Mouse (Mus musculus) intestine, embryonic 14.5 days (tissue): ENCODE data around the gene Furin. TPM values are rescaled to one million over a fixed set of nuclear protein-coding genes. Genes with fewer than 3 reads are reported as not detected.

Experiments used
- ATAC-seq: fragments of 200-750 bp; cut with Nextera tagmentation; replicated peaks from 2 replicates; pipeline ENCODE4 v1.8.0; 2017; ENCODE audit warnings: low read depth, moderate number of reproducible peaks, moderate TSS enrichment, moderate library complexity; ENCODE audit not compliant: low FRiP score, low TSS enrichment
- DNase-seq: peaks from one replicate; pipeline ENCODE4 v3.0.0-alpha.2; 2018; ENCODE audit warnings: low spot score
- H3K27ac ChIP-seq: fragments of 300-500 bp; sonication (generic); 2 replicates; pipeline ENCODE4 v1.5.1; 2014; ENCODE audit warnings: low read depth, mild to moderate bottlenecking, control low read depth
- H3K27me3 ChIP-seq: fragments of 300-500 bp; sonication (generic); replicated peaks from 2 replicates; pipeline ENCODE4 v1.6.1; 2014; ENCODE audit warnings: low read length, control low read depth; ENCODE audit not compliant: control insufficient read depth, insufficient read depth
- H3K36me3 ChIP-seq: fragments of 300-500 bp; sonication (generic); 2 replicates; pipeline ENCODE4 v1.6.1; 2014; ENCODE audit warnings: low read length, control low read depth; ENCODE audit not compliant: control insufficient read depth, insufficient read depth
- H3K4me1 ChIP-seq: fragments of 300-500 bp; sonication (generic); replicated peaks from 2 replicates; pipeline ENCODE4 v1.6.1; 2014; ENCODE audit warnings: low read length, control low read depth, mixed read lengths; ENCODE audit not compliant: control insufficient read depth, insufficient read depth
- H3K4me2 ChIP-seq: fragments of 300-500 bp; sonication (generic); 2 replicates; pipeline ENCODE4 v1.6.1; 2014; ENCODE audit warnings: low read length
- H3K4me3 ChIP-seq: fragments of 300-500 bp; sonication (generic); 2 replicates; pipeline ENCODE4 v1.5.1; 2014; ENCODE audit warnings: low read depth, low read length, control low read depth, mixed read lengths
- H3K9ac ChIP-seq: fragments of 300-500 bp; sonication (generic); 2 replicates; pipeline ENCODE4 v1.6.1; 2014; ENCODE audit warnings: mild to moderate bottlenecking, low read length
- H3K9me3 ChIP-seq: fragments of 300-500 bp; sonication (generic); 2 replicates; pipeline ENCODE4 v1.6.1; 2016; ENCODE audit warnings: low read length, control low read depth; ENCODE audit not compliant: control insufficient read depth
- WGBS: fragments of 180-500 bp; shearing (Covaris S2); extraction: QIAGEN DNeasy Blood & Tissue Kit; methylation state at CpG from one replicate; pipeline ENCODE4 v1.1.7; 2014; 5-methylcytosine and 5-hydroxymethylcytosine counted together
- polyA plus RNA-seq: library from polyadenylated mRNA; unstranded; fragments of >200 nt; fragmentation: Nextera tagmentation; extraction: Ambion mirVana; gene quantifications from 2 replicates; pipeline ENCODE4 v1.2.1, GENCODE M21; 2014

Furin gene
- polyA plus RNA-seq, 1 experiment from 2014 or later, result 10.3 TPM

- peaks cover 34% of the 10 kb centered on the region for H3K36me3 ChIP-seq
- DNase-seq (no peak), ATAC-seq (no peak)
- H3K9me3 ChIP-seq, result no peaks in the 10 kb centered on the region
- H3K27ac ChIP-seq, result 0 out of 2 replicates have a peak overlapping the region, but pooled peaks have one; percentile 12
- H3K9ac ChIP-seq, result no peak overlapping the region
- H3K4me2 ChIP-seq, result peak overlapping the region; percentile 71
- H3K4me1 ChIP-seq, result peaks cover 12% of the 10 kb centered on the region
- 68% methylated on average over 5 of the region's 5 CpGs for WGBS
- H3K4me3 ChIP-seq, result peak overlapping the region; percentile 89
- H3K27me3 ChIP-seq, result no peaks in the 10 kb centered on the region
Observed at GRCm38 (mm10) chr7:80369461-80369860, 35.8 kb downstream of the Furin start.

GRCm38 (mm10) chr7:80368635-80369421 lies 36.4 kb downstream of the Furin start:
- peak overlapping the region; percentile 12; the same call in 1 of the 2 replicates for H3K27ac ChIP-seq
- no peaks in the 10 kb centered on the region for H3K27me3 ChIP-seq
- no peak overlapping the region for H3K9ac ChIP-seq
- 60% methylated on average over 20 of the region's 20 CpGs for WGBS
- ATAC-seq (no peak), DNase-seq (no peak)
- H3K36me3 ChIP-seq, result peaks cover 40% of the 10 kb centered on the region
- no peak overlapping the region for H3K4me3 ChIP-seq
- H3K4me1 ChIP-seq, result peaks cover 12% of the 10 kb centered on the region
- no peaks in the 10 kb centered on the region for H3K9me3 ChIP-seq
- H3K4me2 ChIP-seq, result peak overlapping the region; percentile 71

GRCm38 (mm10) chr7:80368009-80368408 lies 37.2 kb downstream of the Furin start:
- Histone ChIP-seq H3K36me3 (peaks cover 48% of the 10 kb centered on the region), H3K27ac (no peak overlapping the region), H3K4me1 (peaks cover 12% of the 10 kb centered on the region), H3K4me3 (no peak overlapping the region), H3K9me3 (no peaks in the 10 kb centered on the region), H3K27me3 (no peaks in the 10 kb centered on the region), H3K9ac (no peak overlapping the region), H3K4me2 (no peak overlapping the region)
- ATAC-seq (no peak), DNase-seq (no peak)
- 86% methylated on average over 9 of the region's 9 CpGs for WGBS

- H3K4me3 ChIP-seq, result no peak overlapping the region
- ATAC-seq, result no peak
- no peak overlapping the region for H3K9ac ChIP-seq
- H3K27ac ChIP-seq, result no peak overlapping the region
- no peaks in the 10 kb centered on the region for H3K9me3 ChIP-seq
- no peaks in the 10 kb centered on the region for H3K27me3 ChIP-seq
- DNase-seq, result no peak
- H3K4me2 ChIP-seq, result no peak overlapping the region
- WGBS, result 97% methylated on average over 7 of the region's 7 CpGs
- H3K36me3 ChIP-seq, result peaks cover 56% of the 10 kb centered on the region
- peaks cover 12% of the 10 kb centered on the region for H3K4me1 ChIP-seq
Observed at GRCm38 (mm10) chr7:80367232-80367631, 38.0 kb downstream of the Furin start.

GRCm38 (mm10) chr7:80365759-80366158 lies 39.5 kb downstream of the Furin start:
- Histone ChIP-seq H3K4me1 (peaks cover 9% of the 10 kb centered on the region), H3K27ac (no peak overlapping the region), H3K4me3 (no peak overlapping the region), H3K36me3 (peaks cover 70% of the 10 kb centered on the region), H3K9ac (no peak overlapping the region), H3K9me3 (no peaks in the 10 kb centered on the region), H3K4me2 (no peak overlapping the region), H3K27me3 (no peaks in the 10 kb centered on the region)
- no peak for ATAC-seq
- no peak for DNase-seq
- 84% methylated on average over 2 of the region's 2 CpGs for WGBS

- WGBS, result 59% methylated on average over 3 of the region's 3 CpGs
- H3K4me3 ChIP-seq, result no peak overlapping the region
- no peak overlapping the region for H3K4me2 ChIP-seq
- H3K9me3 ChIP-seq, result no peaks in the 10 kb centered on the region
- H3K27ac ChIP-seq, result no peak overlapping the region
- no peaks in the 10 kb centered on the region for H3K4me1 ChIP-seq
- H3K36me3 ChIP-seq, result peaks cover 92% of the 10 kb centered on the region
- DNase-seq, result no peak
- ATAC-seq, result no peak
- H3K27me3 ChIP-seq, result no peaks in the 10 kb centered on the region
- no peak overlapping the region for H3K9ac ChIP-seq
Observed at GRCm38 (mm10) chr7:80360435-80360834, 44.8 kb downstream of the Furin start.

GRCm38 (mm10) chr7:80358039-80358438 lies 47.2 kb downstream of the Furin start:
- no peaks in the 10 kb centered on the region for H3K27me3 ChIP-seq
- no peak overlapping the region for H3K9ac ChIP-seq
- H3K4me1 ChIP-seq, result no peaks in the 10 kb centered on the region
- no peaks in the 10 kb centered on the region for H3K9me3 ChIP-seq
- DNase-seq (no peak), ATAC-seq (no peak)
- H3K4me2 ChIP-seq, result no peak overlapping the region
- no peak overlapping the region for H3K4me3 ChIP-seq
- no peak overlapping the region for H3K27ac ChIP-seq
- peaks cover 90% of the 10 kb centered on the region for H3K36me3 ChIP-seq
- 76% methylated on average over 4 of the region's 4 CpGs for WGBS

- Histone ChIP-seq H3K27me3 (no peaks in the 10 kb centered on the region), H3K9me3 (no peaks in the 10 kb centered on the region), H3K9ac (no peak overlapping the region), H3K4me2 (no peak overlapping the region), H3K36me3 (peaks cover 90% of the 10 kb centered on the region), H3K4me3 (no peak overlapping the region), H3K4me1 (no peaks in the 10 kb centered on the region), H3K27ac (no peak overlapping the region)
- ATAC-seq (no peak), DNase-seq (no peak)
- 71% methylated on average over 8 of the region's 8 CpGs for WGBS
Observed at GRCm38 (mm10) chr7:80357156-80357555, 48.1 kb downstream of the Furin start.

GRCm38 (mm10) chr7:80356351-80356750 lies 48.9 kb downstream of the Furin start:
- H3K4me1 ChIP-seq, result no peaks in the 10 kb centered on the region
- H3K4me2 ChIP-seq, result no peak overlapping the region
- ATAC-seq (no peak), DNase-seq (no peak)
- WGBS, result 87% methylated on average over 13 of the region's 13 CpGs
- no peaks in the 10 kb centered on the region for H3K9me3 ChIP-seq
- H3K4me3 ChIP-seq, result no peak overlapping the region
- no peaks in the 10 kb centered on the region for H3K27me3 ChIP-seq
- H3K36me3 ChIP-seq, result peaks cover 88% of the 10 kb centered on the region
- H3K9ac ChIP-seq, result no peak overlapping the region
- no peak overlapping the region for H3K27ac ChIP-seq
